Mouse (Mus musculus): ENCODE measurements around the gene Pcdh9. TPM values are rescaled to one million over a fixed set of nuclear protein-coding genes. Genes with fewer than 3 reads are reported as not detected.

Gene Pcdh9
- total and polyA plus RNA-seq, 2 experiments = 0.01 to 0.37 TPM

GRCm38 (mm10) chr14:93407747-93408146 lies 482.7 kb downstream of the Pcdh9 start:
- no peak for TF ChIP-seq CTCF (IDR thresholded peaks at IDR 0.05; ENCODE audit: low read depth, low read length)
- TF ChIP-seq POLR2A (IDR thresholded peaks at IDR 0.05; ENCODE audit: extremely low read depth, insufficient read depth, low read length) = no peak
- no peak for DNase-seq (ENCODE audit: extremely low read depth, low read depth, low spot score)
- Histone ChIP-seq H3K27ac (replicated peaks; ENCODE audit: insufficient read depth, low read depth, low read length) (no peak overlapping the region), H3K9ac (ENCODE audit: low read depth, low read length) (no peak overlapping the region), H3K27me3 (ENCODE audit: control insufficient read depth, insufficient read depth, low read length) (no peaks in the 10 kb centered on the region), H3K79me2 (ENCODE audit: control insufficient read depth, insufficient read depth, low read length) (no peaks in the 10 kb centered on the region), H3K4me1 (ENCODE audit: control insufficient read depth, insufficient read depth, low read length) (no peaks in the 10 kb centered on the region), H3K4me3 (ENCODE audit: insufficient read depth, low read depth, low read length) (no peak overlapping the region), H3K36me3 (ENCODE audit: control insufficient read depth, insufficient read depth, low read length) (no peaks in the 10 kb centered on the region)
- 84% methylated on average over 5 of the region's 5 CpGs for WGBS

- H3K36me3 ChIP-seq (ENCODE audit: control insufficient read depth, insufficient read depth, low read length) = no peaks in the 10 kb centered on the region
- 75% methylated on average over 2 of the region's 2 CpGs for WGBS
- no peak for DNase-seq (ENCODE audit: extremely low read depth, low read depth, low spot score)
- H3K27ac ChIP-seq (replicated peaks; ENCODE audit: insufficient read depth, low read depth, low read length) = no peak overlapping the region
- no peak overlapping the region for H3K4me3 ChIP-seq (ENCODE audit: insufficient read depth, low read depth, low read length)
- H3K79me2 ChIP-seq (ENCODE audit: control insufficient read depth, insufficient read depth, low read length) = no peaks in the 10 kb centered on the region
- no peaks in the 10 kb centered on the region for H3K27me3 ChIP-seq (ENCODE audit: control insufficient read depth, insufficient read depth, low read length)
- H3K9ac ChIP-seq (ENCODE audit: low read depth, low read length) = no peak overlapping the region
- H3K4me1 ChIP-seq (ENCODE audit: control insufficient read depth, insufficient read depth, low read length) = no peaks in the 10 kb centered on the region
- TF ChIP-seq POLR2A (IDR thresholded peaks at IDR 0.05; ENCODE audit: extremely low read depth, insufficient read depth, low read length) = no peak
- no peak for TF ChIP-seq CTCF (IDR thresholded peaks at IDR 0.05; ENCODE audit: low read depth, low read length)
Measured at GRCm38 (mm10) chr14:93385090-93385489, 505.4 kb downstream of the Pcdh9 start.

- DNase-seq (ENCODE audit: extremely low read depth, low read depth, low spot score) = no peak
- 45% methylated on average over 4 of the region's 4 CpGs for WGBS
Measured at GRCm38 (mm10) chr14:93381163-93381562, 509.3 kb downstream of the Pcdh9 start.

GRCm38 (mm10) chr14:93380757-93381156 lies 509.7 kb downstream of the Pcdh9 start:
- no peaks in the 10 kb centered on the region for H3K27me3 ChIP-seq (ENCODE audit: control insufficient read depth, insufficient read depth, low read length)
- WGBS = 39% methylated on average over 1 of the region's 1 CpGs
- H3K4me3 ChIP-seq (ENCODE audit: insufficient read depth, low read depth, low read length) = no peak overlapping the region
- H3K9ac ChIP-seq (ENCODE audit: low read depth, low read length) = no peak overlapping the region
- no peak for DNase-seq (ENCODE audit: extremely low read depth, low read depth, low spot score)
- TF ChIP-seq POLR2A (IDR thresholded peaks at IDR 0.05; ENCODE audit: extremely low read depth, insufficient read depth, low read length) (no peak), CTCF (IDR thresholded peaks at IDR 0.05; ENCODE audit: low read depth, low read length) (no peak)
- H3K36me3 ChIP-seq (ENCODE audit: control insufficient read depth, insufficient read depth, low read length) = no peaks in the 10 kb centered on the region
- no peaks in the 10 kb centered on the region for H3K79me2 ChIP-seq (ENCODE audit: control insufficient read depth, insufficient read depth, low read length)
- no peak overlapping the region for H3K27ac ChIP-seq (replicated peaks; ENCODE audit: insufficient read depth, low read depth, low read length)
- H3K4me1 ChIP-seq (ENCODE audit: control insufficient read depth, insufficient read depth, low read length) = no peaks in the 10 kb centered on the region

More at GRCm38 (mm10) chr14:93381163-93381562, 509.3 kb downstream of the Pcdh9 start:
- Histone ChIP-seq H3K4me3 (ENCODE audit: insufficient read depth, low read depth, low read length) (no peak overlapping the region), H3K27me3 (ENCODE audit: control insufficient read depth, insufficient read depth, low read length) (no peaks in the 10 kb centered on the region), H3K4me1 (ENCODE audit: control insufficient read depth, insufficient read depth, low read length) (no peaks in the 10 kb centered on the region), H3K9ac (ENCODE audit: low read depth, low read length) (no peak overlapping the region), H3K27ac (replicated peaks; ENCODE audit: insufficient read depth, low read depth, low read length) (no peak overlapping the region), H3K79me2 (ENCODE audit: control insufficient read depth, insufficient read depth, low read length) (no peaks in the 10 kb centered on the region), H3K36me3 (ENCODE audit: control insufficient read depth, insufficient read depth, low read length) (no peaks in the 10 kb centered on the region)
- TF ChIP-seq POLR2A (IDR thresholded peaks at IDR 0.05; ENCODE audit: extremely low read depth, insufficient read depth, low read length) (no peak), CTCF (IDR thresholded peaks at IDR 0.05; ENCODE audit: low read depth, low read length) (no peak)

- Histone ChIP-seq H3K9ac (ENCODE audit: low read depth, low read length) (no peak overlapping the region), H3K79me2 (ENCODE audit: control insufficient read depth, insufficient read depth, low read length) (no peaks in the 10 kb centered on the region), H3K4me1 (ENCODE audit: control insufficient read depth, insufficient read depth, low read length) (no peaks in the 10 kb centered on the region), H3K4me3 (ENCODE audit: insufficient read depth, low read depth, low read length) (no peak overlapping the region), H3K36me3 (ENCODE audit: control insufficient read depth, insufficient read depth, low read length) (no peaks in the 10 kb centered on the region), H3K27ac (replicated peaks; ENCODE audit: insufficient read depth, low read depth, low read length) (no peak overlapping the region), H3K27me3 (ENCODE audit: control insufficient read depth, insufficient read depth, low read length) (no peaks in the 10 kb centered on the region)
- 67% methylated on average over 4 of the region's 4 CpGs for WGBS
- no peak for DNase-seq (ENCODE audit: extremely low read depth, low read depth, low spot score)
- TF ChIP-seq POLR2A (IDR thresholded peaks at IDR 0.05; ENCODE audit: extremely low read depth, insufficient read depth, low read length) = no peak
- TF ChIP-seq CTCF (IDR thresholded peaks at IDR 0.05; ENCODE audit: low read depth, low read length) = no peak
Measured at GRCm38 (mm10) chr14:93376159-93376558, 514.3 kb downstream of the Pcdh9 start.

- H3K27me3 ChIP-seq (ENCODE audit: control insufficient read depth, insufficient read depth, low read length) = no peaks in the 10 kb centered on the region
- no peak for DNase-seq (ENCODE audit: extremely low read depth, low read depth, low spot score)
- H3K79me2 ChIP-seq (ENCODE audit: control insufficient read depth, insufficient read depth, low read length) = no peaks in the 10 kb centered on the region
- H3K9ac ChIP-seq (ENCODE audit: low read depth, low read length) = no peak overlapping the region
- no peak overlapping the region for H3K4me3 ChIP-seq (ENCODE audit: insufficient read depth, low read depth, low read length)
- H3K36me3 ChIP-seq (ENCODE audit: control insufficient read depth, insufficient read depth, low read length) = no peaks in the 10 kb centered on the region
- 81% methylated on average over 4 of the region's 4 CpGs for WGBS
- H3K4me1 ChIP-seq (ENCODE audit: control insufficient read depth, insufficient read depth, low read length) = no peaks in the 10 kb centered on the region
- no peak overlapping the region for H3K27ac ChIP-seq (replicated peaks; ENCODE audit: insufficient read depth, low read depth, low read length)
- TF ChIP-seq POLR2A (IDR thresholded peaks at IDR 0.05; ENCODE audit: extremely low read depth, insufficient read depth, low read length) (no peak), CTCF (IDR thresholded peaks at IDR 0.05; ENCODE audit: low read depth, low read length) (no peak)
Measured at GRCm38 (mm10) chr14:93374181-93374580, 516.3 kb downstream of the Pcdh9 start.

All from liver, adult 2 months (tissue).